Mouse (Mus musculus): ENCODE data around the gene Crbn. TPM values are rescaled to one million over a fixed set of nuclear protein-coding genes. Genes with fewer than 3 reads are reported as not detected.
A peak's percentile ranks its signal among the peaks of the same experiment; 100 is the strongest.

The Crbn gene
- total RNA-seq (2022): 10 to 100 TPM; 47.7 to 62.5 (median 52.1) TPM

DNA sequence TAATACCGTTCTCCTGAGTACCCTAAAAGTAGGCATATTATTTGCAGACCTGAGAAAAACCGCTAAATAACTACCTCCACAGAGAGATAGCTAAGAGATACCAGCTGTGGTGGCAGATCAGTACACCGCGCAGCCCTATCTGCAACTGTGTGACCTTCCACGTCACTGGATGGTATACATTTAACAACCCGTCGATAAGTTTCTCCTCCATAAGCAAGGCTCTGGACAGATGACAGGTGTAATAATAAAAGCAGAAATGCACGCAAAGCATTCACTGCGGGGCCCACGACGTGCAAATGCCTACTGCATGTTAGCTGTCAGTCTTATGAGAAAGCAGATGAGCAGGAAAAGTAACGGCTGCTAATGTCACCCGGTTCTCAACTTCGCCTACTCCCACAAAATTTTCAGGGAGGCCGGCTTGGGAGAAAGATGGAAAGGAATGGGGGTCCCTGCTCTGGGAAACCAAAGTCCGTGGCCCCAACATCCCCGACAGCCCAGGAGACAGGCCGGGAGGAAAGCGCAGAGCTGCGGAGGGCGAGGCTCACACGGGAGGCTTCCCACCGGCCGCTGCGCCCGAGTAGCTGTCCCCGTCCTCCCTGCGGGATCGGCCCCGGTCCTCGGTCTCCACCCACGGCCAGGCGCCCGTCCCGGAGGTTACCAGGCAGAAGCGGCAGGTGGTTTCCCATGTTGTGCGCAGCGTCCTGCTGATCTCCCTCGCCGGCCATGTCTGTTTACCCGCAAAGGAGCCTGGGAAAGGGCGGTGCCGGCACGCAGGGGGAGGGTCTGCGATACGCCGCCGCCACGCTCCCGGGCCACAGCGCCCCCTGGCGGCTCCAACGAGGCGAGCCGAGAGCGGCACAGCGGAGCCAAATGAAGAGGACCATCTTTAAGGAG lies at the start of gene Crbn:
Crbn (minus strand) TSS at position 745 of the 894 bp plus-strand sequence.
- DNase-seq (ENCODE audit: low spot score): peak; percentile 92

DNA sequence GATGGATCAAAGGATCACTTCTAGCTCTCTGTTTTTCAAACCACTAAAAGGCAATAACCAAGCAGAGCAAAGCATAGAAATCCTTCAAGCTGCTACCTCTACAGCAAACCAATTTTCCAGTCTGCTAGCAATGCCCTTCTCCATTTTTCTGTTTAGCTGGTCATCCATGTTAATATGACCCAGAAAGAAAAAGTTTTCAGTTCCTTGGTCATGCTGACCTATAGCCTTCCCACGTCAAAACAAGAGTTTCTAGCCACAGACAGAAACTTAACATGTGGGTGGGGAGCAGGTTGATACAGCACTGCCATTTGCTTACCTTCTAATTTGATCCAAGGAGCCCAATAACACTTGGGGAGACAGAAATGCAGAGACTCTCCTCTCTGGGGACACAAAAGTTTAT lies 40.3 kb upstream of the Crbn start:
- DNase-seq (ENCODE audit: low spot score): no peak

DNA sequence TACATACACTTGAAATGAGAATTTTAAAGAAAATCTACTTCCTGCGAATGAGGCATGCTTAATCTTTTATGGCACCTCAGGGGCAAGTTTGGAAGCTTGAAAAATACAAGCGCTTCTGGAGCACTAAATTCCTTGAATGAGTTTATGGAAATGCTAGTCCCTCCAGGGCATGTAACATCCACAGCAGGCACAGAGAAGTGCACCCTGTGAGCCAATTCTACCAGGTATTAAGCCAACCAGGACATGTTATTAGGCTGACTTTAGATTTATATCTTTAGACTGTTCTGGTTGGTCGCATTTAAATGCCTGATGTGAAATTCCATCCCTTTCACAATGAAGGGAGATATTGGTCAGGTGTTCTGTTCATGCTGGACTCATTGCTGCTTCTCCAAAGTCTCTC lies 38.2 kb upstream of the Crbn start:
- DNase-seq (ENCODE audit: low spot score): no peak

DNA sequence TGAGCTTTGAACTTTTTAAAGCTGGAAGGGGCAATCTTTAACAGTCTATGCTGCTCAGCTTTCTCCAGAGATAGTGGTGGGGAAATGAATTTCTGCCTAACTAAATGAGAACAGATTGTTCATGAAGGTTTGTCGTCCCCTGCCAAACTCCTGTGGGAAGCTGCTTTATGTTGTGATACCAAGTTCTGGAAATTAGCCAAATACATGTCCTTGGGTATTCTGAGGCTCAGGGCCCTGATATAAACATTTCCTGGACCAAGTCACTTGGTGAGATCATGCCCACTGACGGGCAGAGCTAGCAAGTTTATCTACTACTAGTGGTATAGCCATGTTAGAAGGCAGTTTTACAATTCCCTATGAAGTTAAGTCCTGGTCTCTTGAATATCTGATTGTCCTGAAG lies 35.4 kb upstream of the Crbn start:
- no peak for DNase-seq (ENCODE audit: low spot score)

DNA sequence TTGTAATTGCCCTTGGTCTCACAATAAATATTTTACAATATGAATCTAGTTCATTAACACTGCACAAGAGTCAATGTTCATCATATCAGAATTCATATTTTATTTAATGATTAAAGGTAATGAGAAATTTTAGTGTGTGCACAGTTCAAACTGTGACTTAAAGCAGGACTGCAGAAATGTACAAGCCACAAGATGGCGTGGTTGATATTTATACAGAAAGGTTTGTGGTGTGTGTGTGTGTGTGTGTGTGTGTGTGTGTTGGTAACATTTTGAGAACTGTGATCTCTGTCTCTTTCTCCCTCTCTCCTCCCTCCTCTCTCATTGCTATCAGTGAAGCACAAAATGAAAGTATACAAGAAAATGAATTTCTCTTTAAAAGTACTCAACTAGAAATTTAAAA lies 22.5 kb upstream of the Crbn start:
- DNase-seq (ENCODE audit: low spot score): no peak

DNA sequence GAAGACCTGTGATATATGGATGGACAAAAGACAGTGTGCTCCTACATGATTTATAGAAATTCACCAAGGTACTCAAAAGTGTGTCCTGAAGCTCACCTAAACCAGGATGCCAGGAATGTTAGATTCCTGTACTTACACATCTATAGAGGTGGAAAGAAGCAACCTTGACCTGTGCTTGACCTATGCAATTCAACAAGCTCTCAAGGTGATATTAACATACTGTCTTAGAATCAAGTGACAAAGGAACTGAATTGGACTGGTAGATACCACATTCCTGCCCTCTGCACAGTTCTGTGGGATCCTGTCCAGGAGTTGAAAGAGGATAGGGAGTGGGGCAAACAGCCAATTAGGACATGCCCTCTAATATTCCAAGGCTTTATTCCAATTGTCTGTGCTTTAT lies 20.7 kb upstream of the Crbn start:
- no peak for DNase-seq (ENCODE audit: low spot score)

DNA sequence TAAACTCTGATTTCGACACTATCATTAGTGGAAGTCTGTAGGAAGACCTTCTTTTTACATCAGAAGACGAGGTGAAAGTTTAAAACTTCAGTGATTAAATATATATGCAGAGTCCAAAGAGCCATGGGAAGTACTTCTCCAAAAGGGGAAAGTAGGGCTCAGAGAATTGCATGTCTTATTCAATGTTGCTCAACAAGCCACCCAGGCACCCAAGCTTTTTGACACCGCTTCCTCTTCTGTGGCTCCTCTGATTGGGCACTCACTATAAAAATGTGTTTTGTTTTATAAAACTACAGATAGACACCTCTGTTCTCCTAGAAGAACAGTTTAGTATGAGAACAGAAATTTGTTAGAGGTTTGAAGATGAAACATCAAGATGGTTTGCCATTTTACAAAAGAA lies 20.0 kb upstream of the Crbn start:
- DNase-seq (ENCODE audit: low spot score): no peak

DNA sequence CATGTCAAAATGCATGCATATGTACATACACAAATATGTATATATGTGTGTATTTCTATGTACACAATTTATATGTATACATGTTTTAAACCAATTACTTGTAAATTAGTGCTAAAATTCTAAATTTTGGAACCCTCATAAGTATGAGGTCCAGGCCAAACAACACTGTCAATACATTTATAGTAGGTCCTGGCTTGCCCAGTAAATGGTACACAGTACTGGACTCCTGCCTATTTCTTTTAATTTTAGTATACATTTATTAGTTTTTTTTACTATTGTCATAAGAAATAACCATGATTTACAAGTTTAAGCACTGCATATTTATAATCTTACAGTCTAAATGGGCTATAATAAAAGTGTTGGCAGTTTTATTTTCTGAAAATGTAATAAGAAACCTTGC lies 19.4 kb upstream of the Crbn start:
- no peak for DNase-seq (ENCODE audit: low spot score)

DNA sequence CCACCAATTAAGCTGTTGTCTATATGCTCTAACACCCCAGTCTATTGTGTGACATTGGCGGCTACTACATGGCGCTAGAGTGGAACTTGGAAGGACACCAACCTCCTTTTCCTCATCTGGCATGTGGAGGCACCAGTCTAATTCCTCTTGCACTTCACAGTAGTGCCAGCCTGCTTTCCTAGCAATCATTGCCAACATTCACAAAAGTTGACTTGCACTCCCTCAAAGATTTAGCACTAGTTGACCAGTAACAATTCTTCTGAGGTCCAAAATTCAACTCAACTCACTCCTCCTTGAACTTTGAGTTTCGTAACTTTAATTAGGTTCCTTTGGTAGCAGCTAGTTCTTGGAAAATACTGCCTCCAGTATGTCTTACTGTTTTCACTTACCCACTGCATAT lies 10.8 kb upstream of the Crbn start:
- DNase-seq (ENCODE audit: low spot score): no peak

DNA sequence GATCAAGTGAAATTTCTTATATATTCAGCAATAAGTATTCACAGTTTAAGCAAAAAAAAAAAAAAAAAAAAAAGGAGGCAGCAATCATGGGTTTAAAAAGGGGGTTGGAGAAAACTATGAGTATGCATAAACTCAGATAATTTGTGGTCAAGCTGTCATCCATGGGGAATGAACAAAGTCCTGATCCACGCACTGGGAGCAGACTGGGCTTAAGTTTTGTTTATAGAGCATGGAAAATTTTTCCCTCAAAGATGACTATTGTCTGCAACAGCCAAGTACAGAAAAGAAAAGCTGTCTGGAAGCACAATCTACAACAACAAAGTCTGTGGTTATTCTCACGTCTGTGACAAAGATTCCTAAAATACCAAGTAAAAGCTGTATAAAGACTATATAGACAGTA lies 9.3 kb upstream of the Crbn start:
- DNase-seq (ENCODE audit: low spot score): no peak

DNA sequence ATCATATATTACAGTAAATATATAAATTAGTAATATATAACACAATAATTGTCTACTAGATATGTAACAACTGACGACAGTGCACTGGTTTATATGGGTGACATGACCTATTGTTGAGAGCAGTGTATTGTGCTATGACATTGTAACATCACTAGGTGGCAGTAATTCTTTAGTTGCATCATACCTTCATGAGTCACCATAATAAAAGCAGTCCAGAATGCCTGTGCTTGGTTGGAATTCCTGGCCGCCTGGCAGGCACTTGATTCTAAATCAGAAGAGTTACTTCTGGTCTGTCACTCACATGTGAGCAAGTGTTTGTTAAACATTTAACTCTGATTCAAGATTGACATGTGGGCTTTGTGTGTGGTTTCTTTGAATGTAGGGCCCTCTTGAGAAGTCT lies 5.0 kb upstream of the Crbn start:
- peak; percentile 30 for DNase-seq (ENCODE audit: low spot score)

DNA sequence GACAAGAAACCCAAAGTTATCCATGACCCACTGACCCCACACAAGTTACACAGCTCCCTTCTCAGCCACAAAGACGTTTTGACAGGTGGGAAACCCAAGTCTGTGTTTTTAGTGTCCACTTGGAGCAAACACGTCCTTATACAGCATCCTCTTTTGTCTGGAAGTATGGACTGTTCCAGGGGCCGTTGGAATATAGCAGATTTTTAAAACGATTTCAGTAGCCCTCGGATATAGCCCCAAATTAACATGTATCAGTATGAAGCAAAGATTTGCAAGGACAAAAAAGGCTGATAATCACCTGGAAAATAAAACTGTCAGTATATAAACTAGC lies 315 bp upstream of the Crbn start:
- no peak for DNase-seq (ENCODE audit: low spot score)

DNA sequence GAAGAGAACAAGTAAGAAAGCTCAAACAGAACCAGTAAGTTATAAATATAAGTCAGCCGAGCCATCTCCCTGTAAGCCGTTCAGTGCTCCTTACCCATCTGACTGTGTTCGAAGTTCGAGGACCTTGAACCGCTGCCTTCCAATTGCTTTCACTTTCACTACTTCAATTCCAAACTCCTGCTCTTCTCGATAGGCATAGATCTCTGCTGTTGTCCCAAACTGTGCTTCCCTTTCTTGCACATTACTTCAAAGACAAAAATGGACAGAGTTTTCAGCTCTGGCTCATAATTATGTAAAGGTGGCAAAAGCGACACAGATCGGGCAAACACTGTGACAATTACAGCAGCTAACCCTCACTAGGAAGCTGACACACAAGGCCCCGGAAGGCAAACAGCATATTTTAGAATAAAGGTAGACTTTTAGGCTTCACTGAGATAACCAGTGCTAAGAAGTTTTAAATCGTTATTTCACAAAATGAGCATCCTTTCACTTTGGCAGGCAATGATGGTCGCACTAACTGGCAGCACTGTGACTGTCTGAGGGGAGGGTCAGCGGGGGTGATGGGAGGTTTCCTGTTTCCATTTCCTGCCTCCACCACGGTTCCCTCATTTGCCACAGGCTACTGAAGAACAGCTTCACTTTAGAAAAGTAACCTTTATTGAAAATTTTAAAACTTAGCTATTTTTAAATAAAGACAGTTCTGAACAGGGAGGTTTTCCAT lies 5.6 kb downstream of the Crbn start:
- no peak for DNase-seq (ENCODE audit: low spot score)

DNA sequence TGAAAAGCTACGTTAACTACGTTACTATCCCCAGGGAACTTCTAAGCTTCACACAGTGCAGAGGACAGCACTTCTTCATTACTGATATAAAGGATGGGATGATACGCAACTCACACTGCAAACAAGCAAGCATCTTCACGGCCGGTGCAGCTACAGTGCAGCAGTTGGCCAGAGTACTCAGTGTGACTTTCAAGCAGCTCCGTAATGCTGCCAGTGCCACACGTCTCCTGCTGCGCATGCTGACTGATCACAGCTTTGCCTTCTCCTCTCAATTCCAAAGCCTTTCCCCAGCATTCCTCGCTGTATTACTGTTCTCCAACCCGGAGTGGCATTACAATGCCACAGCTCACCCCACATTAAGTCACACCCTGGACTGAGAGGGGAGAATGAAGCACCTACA lies 6.3 kb downstream of the Crbn start:
- no peak for DNase-seq (ENCODE audit: low spot score)

DNA sequence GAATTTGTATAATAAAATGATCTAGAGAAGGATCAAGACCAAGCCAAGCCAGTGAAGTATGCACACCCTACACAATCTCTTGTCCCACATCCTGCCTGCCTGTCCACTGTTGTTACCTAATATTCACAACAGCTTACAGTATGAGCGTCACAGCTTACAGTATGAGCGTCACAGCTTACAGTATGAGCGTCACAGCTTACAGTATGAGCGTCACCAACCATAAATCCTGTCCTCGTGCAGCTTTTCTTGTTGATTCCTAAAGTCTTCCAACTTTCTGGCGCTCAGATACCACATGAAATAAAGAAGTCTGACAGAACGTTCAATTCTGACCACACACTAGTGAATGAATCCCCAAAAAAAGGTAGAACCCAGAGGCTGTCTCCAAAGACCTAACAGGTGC lies 6.8 kb downstream of the Crbn start:
- DNase-seq (ENCODE audit: low spot score): no peak

DNA sequence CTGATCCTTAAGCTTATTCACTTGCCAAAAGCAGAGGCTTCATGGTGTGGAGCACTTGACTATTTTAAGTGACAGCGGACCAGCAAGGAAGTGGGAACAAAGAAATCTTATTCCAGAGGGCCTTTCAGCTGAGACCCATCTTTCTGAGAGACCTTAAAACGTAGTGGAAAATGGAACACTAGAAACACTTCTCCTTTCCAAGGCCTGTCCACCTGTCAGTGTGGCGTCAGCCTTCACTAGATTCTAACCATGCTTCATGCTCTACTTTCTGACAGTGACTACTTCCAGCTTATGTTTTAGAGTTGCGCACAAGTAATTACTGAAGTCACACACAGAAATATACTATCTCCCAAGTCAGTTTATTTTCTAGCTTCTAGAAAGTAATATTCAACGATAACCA lies 7.4 kb downstream of the Crbn start:
- DNase-seq (ENCODE audit: low spot score): no peak

DNA sequence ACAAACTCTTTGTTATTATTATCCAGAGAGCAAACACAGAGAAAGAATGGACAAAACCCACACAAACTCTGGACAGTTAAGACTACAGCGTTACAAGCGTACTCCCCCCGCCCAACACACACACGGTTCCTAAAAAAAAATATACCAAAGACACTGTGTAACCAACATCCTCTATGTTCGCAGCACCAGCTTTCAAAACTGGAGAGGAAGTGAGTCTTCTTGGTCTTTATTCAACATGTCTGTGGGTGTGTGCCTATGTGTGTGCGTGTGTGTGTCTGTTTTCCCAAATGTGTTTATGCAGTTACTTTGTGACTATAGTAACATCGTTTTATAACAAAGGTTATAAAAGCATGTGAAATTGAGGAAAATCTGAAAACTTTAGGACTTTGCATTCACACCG lies 8.4 kb downstream of the Crbn start:
- no peak for DNase-seq (ENCODE audit: low spot score)

DNA sequence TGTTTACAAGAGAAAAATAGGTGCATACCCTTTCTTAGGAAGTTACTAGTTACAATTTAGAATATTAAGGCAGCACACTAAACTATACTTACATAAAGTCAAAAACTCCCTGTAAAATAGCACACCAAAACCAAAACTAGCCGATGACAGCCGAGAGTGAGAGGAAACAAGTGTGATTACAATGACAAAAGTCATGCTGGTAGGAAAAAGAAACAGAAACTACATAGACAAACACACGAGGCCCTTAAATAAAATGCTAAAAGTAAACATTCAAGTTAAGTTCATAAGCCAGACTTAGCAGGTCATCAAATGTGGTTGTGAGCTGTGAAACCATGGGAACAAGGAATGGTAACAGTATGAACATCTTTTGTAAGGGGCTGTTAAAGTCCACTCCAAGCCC lies 12.7 kb downstream of the Crbn start:
- DNase-seq (ENCODE audit: low spot score): no peak

DNA sequence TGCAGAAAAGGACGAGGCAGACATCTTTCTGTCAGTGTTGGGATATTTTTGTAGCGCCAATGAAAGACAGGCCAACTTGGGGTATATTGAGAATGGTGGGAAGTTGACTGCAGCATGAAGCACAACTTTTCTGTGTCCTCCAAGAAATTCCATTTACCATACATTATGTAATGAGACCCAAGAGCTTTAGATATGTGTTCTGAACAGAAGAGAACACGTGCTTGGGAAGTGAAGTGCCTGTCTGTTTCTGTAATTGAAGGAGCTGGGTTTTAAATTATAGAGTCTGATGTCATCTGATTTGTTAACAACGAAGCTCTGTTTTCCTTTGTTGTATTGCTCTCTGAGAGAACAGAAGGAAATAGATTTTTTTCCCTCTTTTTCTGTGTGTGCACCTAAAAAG lies 29.8 kb downstream of the Crbn start:
- no peak for DNase-seq (ENCODE audit: low spot score)

DNA sequence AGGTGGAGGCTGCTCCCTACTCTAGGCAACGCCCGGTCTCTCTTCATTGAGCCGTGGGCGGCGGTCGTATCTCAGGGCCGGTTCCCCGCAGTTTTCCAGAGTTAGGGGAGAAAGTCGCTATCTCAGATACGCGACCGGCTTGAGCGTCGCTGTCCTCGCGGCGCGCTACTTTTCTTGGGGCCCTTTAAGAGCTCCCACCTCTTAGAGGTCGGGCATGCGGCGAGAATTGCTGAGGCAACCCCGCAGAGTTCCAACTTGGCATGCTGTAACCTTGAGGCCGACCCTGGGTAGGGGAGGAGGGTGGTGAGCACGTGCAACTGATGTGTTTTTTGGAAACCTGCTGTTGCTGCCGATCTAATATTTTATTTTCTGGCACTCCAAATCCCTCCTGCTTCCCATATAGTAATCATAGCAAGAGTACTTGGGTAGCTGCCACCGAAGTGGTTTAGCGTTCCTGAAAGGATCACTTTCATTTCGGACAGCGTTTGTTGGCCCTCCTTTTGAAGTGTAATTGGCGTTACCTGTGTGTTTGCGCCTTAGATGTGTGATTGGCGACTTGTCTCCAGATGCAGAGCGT lies 30.5 kb downstream of the Crbn start:
- DNase-seq (ENCODE audit: low spot score): no peak

DNA sequence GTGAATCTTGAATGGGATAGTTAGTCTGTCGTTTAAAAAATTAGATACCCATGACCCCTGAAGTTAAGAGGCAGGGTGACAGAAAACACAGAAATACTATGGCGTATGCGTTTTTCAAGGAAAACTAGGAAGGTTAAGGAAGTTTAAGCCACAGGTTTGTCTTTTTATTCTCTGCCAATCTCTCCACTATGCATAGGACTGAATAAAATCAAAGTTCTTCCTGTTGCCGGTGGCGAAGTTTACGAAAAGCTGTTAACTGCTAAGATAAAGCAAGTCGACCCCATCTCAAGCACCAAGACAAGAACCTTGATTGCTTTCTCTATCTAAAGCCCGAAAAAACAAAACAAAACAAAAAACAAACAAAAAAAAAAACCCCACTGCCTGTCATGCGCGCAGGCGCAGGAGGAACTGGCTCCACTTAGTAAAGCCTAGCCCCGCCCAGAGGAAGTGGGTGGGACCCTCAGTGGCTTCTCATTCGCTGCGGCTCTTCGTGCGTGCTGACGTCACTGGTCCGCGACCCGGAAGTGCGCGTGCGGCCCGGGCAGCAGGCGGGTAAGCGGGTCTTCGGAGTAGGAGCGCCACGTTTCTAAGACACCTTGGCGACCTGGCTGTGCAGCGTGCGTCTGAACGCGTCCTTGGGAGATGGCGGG lies 31.1 kb downstream of the Crbn start, which contains the start of gene Trnt1:
Trnt1 (plus strand) TSS at position 481 of the 650 bp plus-strand sequence.
- DNase-seq (ENCODE audit: low spot score): peak; percentile 98

DNA sequence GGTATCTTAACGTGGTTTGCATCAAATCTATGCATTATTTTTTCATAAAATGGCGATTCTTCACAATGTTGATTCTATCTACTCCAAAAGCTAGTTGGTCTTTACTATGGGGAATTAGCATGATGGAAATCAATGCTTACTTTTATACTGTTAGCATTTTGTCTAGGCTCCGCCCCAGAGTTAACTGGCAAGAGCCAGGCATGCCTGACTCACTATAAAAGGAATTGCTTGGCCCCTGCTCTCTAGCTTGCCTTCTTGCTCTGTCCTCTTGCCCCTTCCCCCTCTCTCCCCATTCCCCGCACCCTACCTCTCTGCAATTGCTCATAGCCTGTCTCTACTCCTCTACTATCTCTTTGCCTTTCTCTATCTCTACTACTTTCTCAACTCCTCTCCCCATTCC lies 33.1 kb downstream of the Crbn start:
- DNase-seq (ENCODE audit: low spot score): no peak

All from heart, adult 8-10 months (tissue).